Mouse (Mus musculus) stomach, embryonic 14.5 days (tissue): ENCODE measurements around the gene Ssh3. TPM values are rescaled to one million over a fixed set of nuclear protein-coding genes. Genes with fewer than 3 reads are reported as not detected.

Experiments
- ATAC-seq: fragments of 200-750 bp; cut with Nextera tagmentation; 2 replicates; pipeline ENCODE4 v1.8.0; 2017; ENCODE audit warnings: low read depth, moderate TSS enrichment; ENCODE audit not compliant: insufficient number of reproducible peaks, insufficient read depth, low FRiP score
- H3K27ac ChIP-seq: fragments of 300-500 bp; sonication (generic); 2 replicates; pipeline ENCODE4 v1.5.1; 2014; ENCODE audit warnings: mild to moderate bottlenecking, low read length, moderate library complexity, mixed read lengths
- H3K27me3 ChIP-seq: fragments of 300-500 bp; sonication (generic); 2 replicates; pipeline ENCODE4 v1.6.1; 2014; ENCODE audit warnings: low read length, control low read depth, mixed read lengths; ENCODE audit not compliant: control insufficient read depth, insufficient read depth
- H3K36me3 ChIP-seq: fragments of 300-500 bp; sonication (generic); 2 replicates; pipeline ENCODE4 v1.6.1; 2014; ENCODE audit warnings: mild to moderate bottlenecking, control low read depth, low read length, moderate library complexity, mixed read lengths; ENCODE audit not compliant: control insufficient read depth, insufficient read depth
- H3K4me1 ChIP-seq: fragments of 300-500 bp; sonication (generic); 2 replicates; pipeline ENCODE4 v1.6.1; 2014; ENCODE audit warnings: low read length, control low read depth, mixed read lengths; ENCODE audit not compliant: control insufficient read depth, insufficient read depth
- H3K4me2 ChIP-seq: fragments of 300-500 bp; sonication (generic); replicated peaks from 2 replicates; pipeline ENCODE4 v1.6.1; 2014; ENCODE audit warnings: low read depth, low read length, control low read depth
- H3K4me3 ChIP-seq: fragments of 300-500 bp; sonication (generic); 2 replicates; pipeline ENCODE4 v1.5.1; 2014; ENCODE audit warnings: low read depth, low read length, control low read depth
- H3K9ac ChIP-seq: fragments of 300-500 bp; sonication (generic); replicated peaks from 2 replicates; pipeline ENCODE4 v1.6.1; 2014; ENCODE audit warnings: low read depth, mild to moderate bottlenecking, control low read depth, low read length, moderate library complexity, mixed read lengths
- H3K9me3 ChIP-seq: fragments of 300-500 bp; sonication (generic); 2 replicates; pipeline ENCODE4 v1.6.1; 2016; ENCODE audit warnings: low read depth, low read length, control low read depth; ENCODE audit not compliant: control insufficient read depth
- WGBS: fragments of 180-500 bp; shearing (Covaris S2); extraction: QIAGEN DNeasy Blood & Tissue Kit; methylation state at CpG from one replicate; pipeline ENCODE4 v1.1.7; 2014; 5-methylcytosine and 5-hydroxymethylcytosine counted together
- polyA plus RNA-seq: library from polyadenylated mRNA; unstranded; fragments of >200 nt; fragmentation: Nextera tagmentation; extraction: Ambion mirVana; gene quantifications from 2 replicates; pipeline ENCODE4 v1.2.1, GENCODE M21; 2014

The Ssh3 gene
- polyA plus RNA-seq = 26.5 and 27.9 TPM in 2 replicates

GRCm38 (mm10) chr19:4268566-4269361, at the start of gene Ssh3:
Ssh3 (minus strand) TSS chr19:4269180.
- Histone ChIP-seq H3K27me3 (no peaks in the 10 kb centered on the region), H3K4me1 (no peaks in the 10 kb centered on the region), H3K9me3 (no peaks in the 10 kb centered on the region), H3K36me3 (no peaks in the 10 kb centered on the region), H3K4me3 (peak within 1 kb of the TSS; percentile 44), H3K9ac (peak within 1 kb of the TSS; percentile 40), H3K4me2 (peak within 1 kb of the TSS; percentile 65), H3K27ac (peak within 1 kb of the TSS; percentile 61)
- 5% methylated on average over 46 of the region's 46 CpGs for whole genome bisulfite sequencing
- peak; percentile 92 for ATAC-seq

GRCm38 (mm10) chr19:4317181-4317580, 48.2 kb upstream of the Ssh3 start:
- no peak for ATAC-seq
- Histone ChIP-seq H3K4me3 (no peak overlapping the region), H3K9ac (no peak overlapping the region), H3K36me3 (peaks cover 65% of the 10 kb centered on the region), H3K9me3 (no peaks in the 10 kb centered on the region), H3K4me2 (no peak overlapping the region), H3K27ac (no peak overlapping the region), H3K4me1 (no peaks in the 10 kb centered on the region), H3K27me3 (no peaks in the 10 kb centered on the region)
- 88% methylated on average over 3 of the region's 3 CpGs for WGBS

GRCm38 (mm10) chr19:4315223-4315944, 46.4 kb upstream of the Ssh3 start:
- Histone ChIP-seq H3K9ac (no peak overlapping the region), H3K9me3 (no peaks in the 10 kb centered on the region), H3K4me2 (no peak overlapping the region), H3K27me3 (no peaks in the 10 kb centered on the region), H3K4me1 (no peaks in the 10 kb centered on the region), H3K36me3 (peaks cover 48% of the 10 kb centered on the region), H3K27ac (no peak overlapping the region), H3K4me3 (no peak overlapping the region)
- 64% methylated on average over 6 of the region's 6 CpGs for WGBS
- 0 out of 2 replicates have a peak, but pooled peaks have one; percentile 33 for ATAC-seq

DNA sequence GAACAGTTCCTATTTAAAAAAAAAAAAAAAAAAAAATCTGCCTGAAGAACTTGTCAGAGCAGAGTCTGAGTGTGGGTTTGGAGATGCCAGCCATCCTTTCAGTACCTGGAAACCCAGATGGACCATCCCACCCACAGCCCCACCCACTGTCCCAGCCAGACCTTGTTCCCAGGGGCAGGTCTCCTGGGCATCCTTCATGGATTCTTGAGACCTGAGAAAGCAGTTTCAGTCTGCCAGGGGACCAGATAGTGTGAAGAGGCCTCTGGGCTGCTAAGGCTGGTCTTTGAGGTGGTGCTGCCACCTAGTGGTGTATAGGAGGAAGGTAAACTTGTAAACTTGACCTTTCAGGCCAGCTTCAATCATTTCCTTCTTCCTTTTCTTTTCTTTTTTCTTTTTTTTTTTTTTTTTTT, 40.8 kb upstream of the Ssh3 start:
- H3K4me2 ChIP-seq = no peak overlapping the region
- H3K36me3 ChIP-seq = peaks cover 5% of the 10 kb centered on the region; the same call in 1 of the 2 replicates
- ATAC-seq = no peak
- no peak overlapping the region for H3K27ac ChIP-seq
- H3K4me3 ChIP-seq = no peak overlapping the region
- H3K9me3 ChIP-seq = no peaks in the 10 kb centered on the region
- H3K4me1 ChIP-seq = peaks cover 6% of the 10 kb centered on the region
- no peaks in the 10 kb centered on the region for H3K27me3 ChIP-seq
- no peak overlapping the region for H3K9ac ChIP-seq

DNA sequence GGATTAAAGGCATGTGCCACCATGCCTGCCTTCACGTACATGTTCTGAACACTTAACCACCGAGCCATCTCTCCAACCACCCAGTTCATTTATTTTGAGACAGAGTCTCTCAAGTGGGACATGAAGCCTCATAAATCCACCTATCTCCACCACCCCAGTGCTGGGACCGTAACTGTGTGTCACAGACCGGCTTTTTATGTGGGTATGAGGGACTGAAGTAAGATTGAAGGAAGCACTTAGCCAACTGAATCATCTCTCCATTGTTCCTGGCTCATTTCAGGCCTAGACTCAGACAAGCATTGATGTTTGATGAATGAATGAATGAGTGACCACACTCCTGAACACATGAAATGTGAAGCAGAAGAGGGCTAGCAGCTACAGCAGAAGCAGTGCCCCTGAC, 40.3 kb upstream of the Ssh3 start:
- Histone ChIP-seq H3K4me2 (no peak overlapping the region), H3K27me3 (no peaks in the 10 kb centered on the region), H3K27ac (no peak overlapping the region), H3K4me3 (no peak overlapping the region), H3K9ac (no peak overlapping the region), H3K4me1 (peaks cover 11% of the 10 kb centered on the region), H3K9me3 (no peaks in the 10 kb centered on the region), H3K36me3 (peaks cover 2% of the 10 kb centered on the region; the same call in 1 of the 2 replicates)
- WGBS = 93% methylated on average over 4 of the region's 4 CpGs
- no peak for ATAC-seq

DNA sequence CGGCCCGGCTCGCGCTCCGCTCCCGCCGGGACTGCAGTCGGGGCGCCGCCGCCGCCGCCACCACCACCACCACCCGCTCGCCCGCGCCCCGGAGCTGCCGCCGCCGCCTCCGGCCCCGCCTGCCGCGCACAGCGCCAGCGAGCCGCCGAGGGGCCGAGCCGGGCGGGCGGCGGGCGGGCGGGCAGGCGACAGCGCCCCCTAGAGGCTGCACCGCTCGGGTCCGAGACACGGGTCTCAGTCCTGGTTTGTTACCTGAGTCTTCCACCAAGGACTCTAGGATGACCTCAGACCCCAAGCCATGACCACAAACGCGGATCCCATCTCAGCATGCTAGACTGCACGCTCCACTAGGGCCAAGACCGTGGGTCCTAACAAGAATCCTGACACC, 37.2 kb upstream of the Ssh3 start, which contains the start of gene Grk2:
TSS of gene Grk2 (minus strand) at position 33 of the 388 bp plus-strand sequence.
- peak within 1 kb of the TSS; percentile 81 for H3K27ac ChIP-seq
- no peaks in the 10 kb centered on the region for H3K36me3 ChIP-seq
- peak; percentile 67 for ATAC-seq
- WGBS = 0% methylated on average over 12 of the region's 46 CpGs
- peak within 1 kb of the TSS; percentile 77 for H3K4me2 ChIP-seq
- peak within 1 kb of the TSS; percentile 94 for H3K9ac ChIP-seq
- H3K27me3 ChIP-seq = no peaks in the 10 kb centered on the region
- peak within 1 kb of the TSS; percentile 95 for H3K4me3 ChIP-seq
- no peaks in the 10 kb centered on the region for H3K9me3 ChIP-seq
- peaks cover 38% of the 10 kb centered on the region for H3K4me1 ChIP-seq

DNA sequence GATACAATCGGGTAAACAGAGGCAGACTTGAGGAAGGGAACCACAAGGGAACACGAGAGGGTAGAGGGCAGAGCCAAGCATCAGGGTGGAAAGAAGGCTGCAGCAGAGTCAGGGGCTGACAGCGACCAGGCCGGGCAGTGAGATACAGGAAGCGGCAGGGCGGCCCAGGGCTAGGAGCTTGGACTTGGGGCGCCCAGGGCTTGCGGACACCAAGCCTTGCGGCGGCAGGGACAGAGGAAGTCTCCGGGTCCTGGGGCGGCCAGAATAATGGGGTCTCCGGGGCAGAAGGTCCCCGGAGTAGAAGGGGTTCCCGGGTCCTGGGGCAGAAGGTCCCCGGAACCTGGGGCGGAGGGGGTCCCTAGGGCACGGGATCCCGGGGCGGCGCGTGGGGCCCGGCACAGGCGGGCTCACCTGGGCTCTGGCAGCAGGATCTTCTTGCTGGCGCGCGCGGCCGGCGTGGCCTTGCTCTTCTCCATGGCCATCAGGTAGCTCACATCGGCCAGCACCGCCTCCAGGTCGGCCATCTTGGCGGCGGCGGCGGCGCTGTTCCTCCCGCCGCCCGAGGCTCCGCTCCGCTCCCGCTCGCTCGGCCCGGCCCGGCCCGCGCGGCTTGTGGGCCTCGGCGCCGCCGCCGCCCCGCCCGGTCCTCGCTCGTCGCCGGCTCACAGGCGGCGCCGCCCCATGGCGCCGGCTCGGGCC, 36.7 kb upstream of the Ssh3 start:
- peak; percentile 38 for ATAC-seq
- Histone ChIP-seq H3K27me3 (no peaks in the 10 kb centered on the region), H3K4me3 (peak overlapping the region; percentile 95), H3K9ac (peak overlapping the region; percentile 94), H3K27ac (peak overlapping the region; percentile 81), H3K4me2 (peak overlapping the region; percentile 77), H3K36me3 (no peaks in the 10 kb centered on the region), H3K9me3 (no peaks in the 10 kb centered on the region), H3K4me1 (peaks cover 42% of the 10 kb centered on the region)
- under 1% methylated on average over 33 of the region's 68 CpGs for WGBS

- WGBS = 40% methylated on average over 4 of the region's 4 CpGs
- Histone ChIP-seq H3K27ac (peak overlapping the region; percentile 45; the same call in 1 of the 2 replicates), H3K27me3 (no peaks in the 10 kb centered on the region), H3K9ac (peak overlapping the region; percentile 94), H3K4me1 (peaks cover 49% of the 10 kb centered on the region), H3K36me3 (no peaks in the 10 kb centered on the region), H3K9me3 (no peaks in the 10 kb centered on the region), H3K4me2 (peak overlapping the region; percentile 77), H3K4me3 (peak overlapping the region; percentile 95)
- ATAC-seq = no peak
Observed at GRCm38 (mm10) chr19:4304871-4305321, 35.9 kb upstream of the Ssh3 start.
